In the genomic region with DNA sequence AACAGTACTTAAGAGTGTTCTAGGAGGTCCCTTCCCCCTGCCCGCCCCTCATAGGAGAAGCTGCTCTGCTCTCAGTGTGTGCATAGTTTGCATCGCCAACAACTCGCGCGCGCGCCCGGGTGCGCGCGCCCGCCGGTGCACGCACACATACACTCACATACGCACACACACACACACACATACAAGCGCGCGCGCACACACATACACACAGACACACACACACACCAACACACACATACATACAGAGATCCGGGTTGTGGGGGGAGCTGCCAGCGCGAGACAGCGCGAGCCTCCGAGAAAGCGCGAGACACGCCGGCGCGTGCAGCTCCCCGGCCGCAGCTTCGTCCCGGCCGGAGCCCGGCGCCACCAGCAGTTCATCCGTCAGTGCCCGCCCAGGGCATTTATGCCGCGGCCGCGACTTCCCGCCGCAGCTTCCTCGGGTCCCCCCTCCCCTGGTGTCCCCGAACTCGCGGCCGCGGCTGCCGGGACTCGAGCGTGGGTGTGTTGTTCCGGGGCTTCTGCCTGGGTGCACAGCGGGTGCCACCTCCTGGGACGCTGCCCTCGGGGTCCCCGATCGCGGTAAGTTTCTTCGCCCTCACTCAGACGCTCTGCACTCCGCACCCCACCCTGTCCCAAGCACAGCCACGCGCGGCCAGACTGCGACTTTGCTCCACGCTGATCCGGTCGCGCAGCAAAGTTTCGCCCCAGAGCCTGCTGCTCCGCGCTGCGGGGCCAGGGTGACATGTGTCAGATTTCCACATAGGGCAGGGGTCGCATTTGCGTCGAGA, we compare ENCODE assay signal across 8 mouse cellular contexts. TPM values are rescaled to one million over a fixed set of nuclear protein-coding genes. Genes with fewer than 3 reads are reported as not detected.
DNase-seq lines count a peak whose midpoint lies in the region; ATAC-seq and TF ChIP-seq lines count a peak whose summit lies in the region.

Gene Foxp2, plus strand, starts transcription at position 167 of the 788 bp plus-strand sequence.

- no peaks in the 10 kb centered on the region for H3K36me3 ChIP-seq in forebrain, embryonic 11.5 days (ENCODE audit: control insufficient read depth, insufficient read depth, low read length)
- no peaks in the 10 kb centered on the region for H3K36me3 ChIP-seq in heart, postnatal 0 days (replicated peaks; ENCODE audit: control insufficient read depth, insufficient read depth, low read length)
- no peaks in the 10 kb centered on the region for H3K36me3 ChIP-seq in splenic B cell, adult 2 months (ENCODE audit: control insufficient read depth, insufficient read depth, low read length, poor library complexity, severe bottlenecking)

- H3K9ac ChIP-seq in forebrain, embryonic 11.5 days (ENCODE audit: low read length), result peak within 1 kb of the TSS; percentile 80
- peak within 1 kb of the TSS; percentile 59 for H3K9ac ChIP-seq in heart, postnatal 0 days (replicated peaks; ENCODE audit: low read depth, low read length)

- TF ChIP-seq POLR2A in cerebellum, adult 2 months (IDR thresholded peaks at IDR 0.05; ENCODE audit: borderline replicate concordance, insufficient read depth, low read length), result no peak

- H3K4me1 ChIP-seq in cerebellum, adult 2 months (ENCODE audit: control insufficient read depth, insufficient read depth, low read length), result no peaks in the 10 kb centered on the region
- peaks cover 13% of the 10 kb centered on the region for H3K4me1 ChIP-seq in forebrain, embryonic 11.5 days (replicated peaks; ENCODE audit: control insufficient read depth, insufficient read depth, low read length)
- no peaks in the 10 kb centered on the region for H3K4me1 ChIP-seq in heart, postnatal 0 days (ENCODE audit: control insufficient read depth, insufficient read depth)

- DNase-seq in cerebellum, adult 2 months, result peak; percentile 16 to 48
- DNase-seq in cerebellum, adult 11-12 months, result no peak
- peak; percentile 40 to 71 for DNase-seq in adrenal gland, adult (ENCODE audit: inconsistent age in 2 of 2, low spot score in 1 of 2)
- peak; percentile 89 for DNase-seq in forebrain, embryonic 11.5 days (ENCODE audit: low spot score)
- DNase-seq in heart, postnatal 0 days (ENCODE audit: low spot score), result peak; percentile 52
- DNase-seq in layer of hippocampus, postnatal 36 days, result peak; percentile 20 to 21
- DNase-seq in splenic B cell, adult 2 months (ENCODE audit: low read depth, low spot score), result peak; percentile 5

- H3K4me2 ChIP-seq in forebrain, embryonic 11.5 days (ENCODE audit: low read depth, low read length, severe bottlenecking), result peak within 1 kb of the TSS; percentile 88
- H3K4me2 ChIP-seq in heart, postnatal 0 days (ENCODE audit: low read depth, low read length), result peak within 1 kb of the TSS; percentile 89

- no peak for TF ChIP-seq CTCF in cerebellum, adult 2 months (IDR thresholded peaks at IDR 0.05; ENCODE audit: borderline replicate concordance, insufficient read depth, low read depth, low read length)
- no peak for TF ChIP-seq CTCF in heart, postnatal 0 days (IDR thresholded peaks at IDR 0.05; ENCODE audit: low read depth)

- ATAC-seq in forebrain, embryonic 11.5 days (replicated peaks; ENCODE audit: low FRiP score), result peak; percentile 73
- peak; percentile 70 for ATAC-seq in heart, postnatal 0 days (ENCODE audit: insufficient read depth, low read depth)
- peak; percentile 40; the same call in 1 of the 2 replicates for ATAC-seq in megakaryocyte, adult 5-6 weeks (ENCODE audit: poor library complexity, severe bottlenecking)

- peaks cover 1% of the 10 kb centered on the region; the same call in 1 of the 2 replicates for H3K27me3 ChIP-seq in cerebellum, adult 2 months (ENCODE audit: control insufficient read depth, insufficient read depth, low read length)
- peaks cover 2% of the 10 kb centered on the region; the same call in 1 of the 2 replicates for H3K27me3 ChIP-seq in forebrain, embryonic 11.5 days (ENCODE audit: control insufficient read depth, insufficient read depth, low read length)
- H3K27me3 ChIP-seq in heart, postnatal 0 days (ENCODE audit: control insufficient read depth, insufficient read depth, low read length), result peaks cover 16% of the 10 kb centered on the region; the same call in 1 of the 2 replicates
- H3K27me3 ChIP-seq in splenic B cell, adult 2 months (ENCODE audit: control insufficient read depth, insufficient read depth, low read length, poor library complexity, severe bottlenecking), result no peaks in the 10 kb centered on the region

- no peaks in the 10 kb centered on the region for H3K9me3 ChIP-seq in forebrain, embryonic 11.5 days (ENCODE audit: control insufficient read depth, low read length)
- H3K9me3 ChIP-seq in heart, postnatal 0 days (replicated peaks; ENCODE audit: control insufficient read depth, low read length), result no peaks in the 10 kb centered on the region

- under 1% methylated on average over 80 of the region's 80 CpGs for WGBS in cerebellum, adult 2 months
- WGBS in forebrain, embryonic 11.5 days, result under 1% methylated on average over 76 of the region's 80 CpGs
- under 1% methylated on average over 69 of the region's 80 CpGs for WGBS in heart, postnatal 0 days

- H3K27ac ChIP-seq in cerebellum, adult 2 months (ENCODE audit: insufficient read depth, low read length), result no peak within 1 kb of the TSS
- H3K27ac ChIP-seq in forebrain, embryonic 11.5 days (ENCODE audit: low read depth, low read length), result peak within 1 kb of the TSS; percentile 84
- H3K27ac ChIP-seq in heart, postnatal 0 days (ENCODE audit: low read depth), result peak within 1 kb of the TSS; percentile 57

- H3K4me3 ChIP-seq in cerebellum, adult 2 months (replicated peaks; ENCODE audit: insufficient read depth, low read depth, low read length), result peak within 1 kb of the TSS; percentile 77
- H3K4me3 ChIP-seq in forebrain, embryonic 11.5 days (ENCODE audit: low read depth, low read length), result peak within 1 kb of the TSS; percentile 71
- peak within 1 kb of the TSS; percentile 65 for H3K4me3 ChIP-seq in heart, postnatal 0 days (ENCODE audit: low read depth, low read length)

- TF ChIP-seq EP300 in heart, postnatal 0 days (IDR thresholded peaks at IDR 0.05; ENCODE audit: low read depth), result no peak

RNA-seq across cellular contexts. Expression of gene Foxp2, which starts in this region (rescaled TPM):
- 5.1 and 5.8 TPM in 2 replicates for polyA plus RNA-seq in cerebellum, adult 2 months (2012; rRNA removed)
- polyA plus RNA-seq in forebrain, embryonic 11.5 days (2014; fragmentation: Nextera tagmentation; extraction: Ambion mirVana), result 33.2 and 33.5 TPM in 2 replicates
- 3.7 and 7.6 TPM in 2 replicates for total RNA-seq in heart, postnatal 0 days (2014; rRNA removed; ENCODE audit: low replicate concordance)
- polyA plus RNA-seq in heart, postnatal 0 days (2015; fragmentation: Nextera tagmentation; extraction: Ambion mirVana), result 2.5 and 2.8 TPM in 2 replicates
- 1 to 10 TPM; 1.2 to 2.1 TPM for total RNA-seq in layer of hippocampus, postnatal 36 days (2021)
- not detected in 2 replicates for total RNA-seq in megakaryocyte, adult 5-6 weeks (2015)
- total RNA-seq in megakaryocyte, adult 5-6 weeks (2017), result not detected in 2 replicates

Comparison
In these comparisons a context has a peak if more than half of its experiments do, and no peak if none do; other contexts are left out.
1. Peak in ATAC-seq in megakaryocyte, adult 5-6 weeks; RNA of the gene not detected or under 1 TPM.